In genomic region chr15:79879319-79879718, GRCm38 (mm10) we compare ENCODE assay signal across 9 mouse cellular contexts. TPM values are rescaled to one million over a fixed set of nuclear protein-coding genes. Genes with fewer than 3 reads are reported as not detected.
DNase-seq lines count a peak whose midpoint lies in the region; ATAC-seq lines count a peak whose summit lies in the region.
"Had no signal": no experiment of that assay in that cellular context is flagged by ENCODE, and none has a peak within 500 bp of the region (broad histone marks: within the 10 kb centered on the region; RNA-seq: fewer than 3 reads in every experiment).

No protein-coding gene starts in this region.

- intact Hi-C loops in gastrocnemius, postnatal 36 days (cut with DNase I) = no loop called here
- intact Hi-C loops in left cerebral cortex, postnatal 36 days (cut with DNase I) = no loop called here

- ATAC-seq in forebrain, embryonic 13.5 days = no peak; the same call in 1 of the 2 replicates
- no peak for ATAC-seq in forebrain, embryonic 11.5 days (replicated peaks; ENCODE audit: low FRiP score)
- no peak for ATAC-seq in inflammation-experienced regulatory T-cells, adult 6 months

- H3K27me3 ChIP-seq in forebrain, embryonic 13.5 days = no peaks in the 10 kb centered on the region
- no peaks in the 10 kb centered on the region for H3K27me3 ChIP-seq in forebrain, embryonic 11.5 days (ENCODE audit: control insufficient read depth, insufficient read depth, low read length)
- H3K27me3 ChIP-seq: CH12.LX had no signal

- peak overlapping the region; percentile 49; the same call in 1 of the 2 replicates for H3K27ac ChIP-seq in forebrain, embryonic 13.5 days
- H3K27ac ChIP-seq in forebrain, embryonic 11.5 days (ENCODE audit: low read depth, low read length) = no peak overlapping the region

- no peaks in the 10 kb centered on the region for H3K36me3 ChIP-seq in forebrain, embryonic 13.5 days (ENCODE audit: poor library complexity, severe bottlenecking)
- H3K36me3 ChIP-seq in forebrain, embryonic 11.5 days (ENCODE audit: control insufficient read depth, insufficient read depth, low read length) = no peaks in the 10 kb centered on the region

- no peak for DNase-seq in forebrain, embryonic 11.5 days (ENCODE audit: low spot score)
- peak; percentile 67 for DNase-seq in cerebellum, adult 9-10 months
- peak; percentile 60 to 69 for DNase-seq in gastrocnemius, postnatal 36 days
- peak; percentile 80 to 84 for DNase-seq in kidney, adult 8-10 months
- DNase-seq in left cerebral cortex, postnatal 36 days (ENCODE audit: low spot score in 2 of 2) = peak; percentile 70 to 73
- DNase-seq in right cerebral cortex, adult 2 months (ENCODE audit: low spot score in 2 of 2) = peak; percentile 66 to 76

- H3K4me3 ChIP-seq in forebrain, embryonic 13.5 days = no peak overlapping the region
- no peak overlapping the region for H3K4me3 ChIP-seq in forebrain, embryonic 11.5 days (ENCODE audit: low read depth, low read length)

- WGBS in forebrain, embryonic 13.5 days = 48% methylated on average over 13 of the region's 13 CpGs
- 63% methylated on average over 13 of the region's 13 CpGs for WGBS in forebrain, embryonic 11.5 days

- no peak overlapping the region for H3K9ac ChIP-seq in forebrain, embryonic 13.5 days
- H3K9ac ChIP-seq in forebrain, embryonic 11.5 days (ENCODE audit: low read length) = no peak overlapping the region

- H3K4me1 ChIP-seq in forebrain, embryonic 13.5 days = peaks cover 20% of the 10 kb centered on the region
- peaks cover 2% of the 10 kb centered on the region; the same call in 1 of the 2 replicates for H3K4me1 ChIP-seq in forebrain, embryonic 11.5 days (replicated peaks; ENCODE audit: control insufficient read depth, insufficient read depth, low read length)

- no peak overlapping the region for H3K4me2 ChIP-seq in forebrain, embryonic 13.5 days
- no peak overlapping the region for H3K4me2 ChIP-seq in forebrain, embryonic 11.5 days (ENCODE audit: low read depth, low read length, severe bottlenecking)

- no peaks in the 10 kb centered on the region for H3K9me3 ChIP-seq in forebrain, embryonic 13.5 days (replicated peaks)
- no peaks in the 10 kb centered on the region for H3K9me3 ChIP-seq in forebrain, embryonic 11.5 days (ENCODE audit: control insufficient read depth, low read length)

RNA-seq across cellular contexts. Expression of gene Apobec3, which starts 12.1 kb away (rescaled TPM):
- polyA plus RNA-seq in forebrain, embryonic 13.5 days (2015; fragmentation: Nextera tagmentation; extraction: Ambion mirVana) = 5.8 and 6.6 TPM in 2 replicates
- polyA plus RNA-seq in forebrain, embryonic 11.5 days (2014; fragmentation: Nextera tagmentation; extraction: Ambion mirVana) = 10.0 and 10.6 TPM in 2 replicates
- total RNA-seq in gastrocnemius, postnatal 36 days (2021) = 1 to 10 TPM; 2.7 to 4.7 TPM
- total RNA-seq in left cerebral cortex, postnatal 36 days (2021) = 1 to 10 TPM; 4.9 to 5.1 TPM
- polyA plus RNA-seq in inflammation-experienced regulatory T-cells, adult 6 months (2017; shearing (Covaris generic)) = 100 to 1,000 TPM; 509 to 683 (median 543) TPM

RNA-seq across cellular contexts. Expression of gene Cbx6, which starts 44.8 kb away (rescaled TPM):
- polyA plus RNA-seq in forebrain, embryonic 13.5 days (2015; fragmentation: Nextera tagmentation; extraction: Ambion mirVana) = 39.0 and 43.8 TPM in 2 replicates
- 31.2 and 32.3 TPM in 2 replicates for polyA plus RNA-seq in forebrain, embryonic 11.5 days (2014; fragmentation: Nextera tagmentation; extraction: Ambion mirVana)
- 10 to 100 TPM; 10.4 to 12.7 TPM for total RNA-seq in gastrocnemius, postnatal 36 days (2021)
- total RNA-seq in left cerebral cortex, postnatal 36 days (2021) = 100 to 1,000 TPM; 412 to 417 TPM
- polyA plus RNA-seq in inflammation-experienced regulatory T-cells, adult 6 months (2017; shearing (Covaris generic)) = 10 to 100 TPM; 10.5 to 13.1 (median 10.9) TPM

RNA-seq across cellular contexts. Expression of gene Npcd, which starts 45.3 kb away (rescaled TPM):
- polyA plus RNA-seq in forebrain, embryonic 13.5 days (2015; fragmentation: Nextera tagmentation; extraction: Ambion mirVana) = not detected in 2 replicates
- not detected in 2 replicates for polyA plus RNA-seq in forebrain, embryonic 11.5 days (2014; fragmentation: Nextera tagmentation; extraction: Ambion mirVana)
- total RNA-seq in gastrocnemius, postnatal 36 days (2021) = under 1 TPM in 1 of 2 experiments, not detected in 1; 0.26 TPM
- total RNA-seq in left cerebral cortex, postnatal 36 days (2021) = 10 to 100 TPM; 17.3 to 19.1 TPM
- polyA plus RNA-seq in inflammation-experienced regulatory T-cells, adult 6 months (2017; shearing (Covaris generic)) = not detected

Comparison
In these comparisons a context has a peak if more than half of its experiments do, and no peak if none do; other contexts are left out.
1. RNA of gene Apobec3, which starts 12.1 kb away (polyA plus RNA-seq): 509 to 683 TPM in inflammation-experienced regulatory T-cells, adult 6 months; 10.0 to 10.6 TPM in forebrain, embryonic 11.5 days and 5.8 to 6.6 TPM in forebrain, embryonic 13.5 days; every median in the first group is over 10 times any median in the second.